Mouse (Mus musculus) left cerebral cortex, postnatal 36 days (tissue): ENCODE data around the gene Msmp. TPM values are rescaled to one million over a fixed set of nuclear protein-coding genes. Genes with fewer than 3 reads are reported as not detected.
"Not testable (repeated sequence)": the region's sequence is repeated elsewhere in the genome, so short reads cannot be mapped to it uniquely, and the experiment has no call there.

Experiments
- DNase-seq, 2 experiments: peaks; one replicate each; pipeline ENCODE4 v3.0.0; 2021 to 2022; ENCODE audit warnings: low spot score in 2 of 2, mixed read lengths in 1 of 2
- intact Hi-C: fragments of 180-260 bp; cut with DNase I; formaldehyde crosslinking; loops from one replicate; pipeline ENCODE4 v1.15.1; 2025
- total RNA-seq, 2 experiments: library from RNA; stranded (reverse); gene quantifications; 2 replicates each; pipeline ENCODE4 v1.2.3; 2021

Gene Msmp
- total RNA-seq, 2 experiments from 2014 or later = not detected

DNA sequence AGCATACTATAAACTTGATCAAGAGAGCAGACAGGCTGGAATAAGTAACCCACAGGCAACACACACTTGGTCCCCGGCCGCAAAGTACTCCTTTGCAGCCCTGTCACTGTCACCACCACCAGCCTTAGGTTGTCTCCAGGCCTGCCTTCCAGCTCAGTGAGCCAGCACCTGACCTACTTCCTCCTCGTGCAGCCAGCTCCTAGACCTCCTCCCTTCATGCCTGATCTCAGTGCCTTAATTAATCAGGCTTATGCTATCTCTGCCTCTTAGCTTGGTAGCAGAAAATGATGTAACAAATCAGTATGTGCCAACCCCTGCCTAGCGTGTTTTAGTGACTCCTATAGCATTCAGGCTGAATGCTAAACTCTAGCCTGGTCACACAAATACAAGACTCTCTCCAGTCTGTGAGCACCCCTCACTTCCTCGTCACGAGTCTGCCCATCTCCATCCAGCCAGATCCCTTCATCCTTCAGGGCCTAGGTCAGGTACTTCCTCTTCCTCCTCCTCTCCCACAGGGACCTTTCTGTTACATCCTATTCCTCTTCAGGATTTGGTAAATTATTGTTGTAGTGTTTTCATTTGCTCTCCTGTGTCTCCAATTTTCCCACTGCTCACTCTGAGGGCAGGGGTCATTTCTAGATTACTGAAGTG is 12.8 kb downstream of the Msmp start:
- DNase-seq = no peak

DNA sequence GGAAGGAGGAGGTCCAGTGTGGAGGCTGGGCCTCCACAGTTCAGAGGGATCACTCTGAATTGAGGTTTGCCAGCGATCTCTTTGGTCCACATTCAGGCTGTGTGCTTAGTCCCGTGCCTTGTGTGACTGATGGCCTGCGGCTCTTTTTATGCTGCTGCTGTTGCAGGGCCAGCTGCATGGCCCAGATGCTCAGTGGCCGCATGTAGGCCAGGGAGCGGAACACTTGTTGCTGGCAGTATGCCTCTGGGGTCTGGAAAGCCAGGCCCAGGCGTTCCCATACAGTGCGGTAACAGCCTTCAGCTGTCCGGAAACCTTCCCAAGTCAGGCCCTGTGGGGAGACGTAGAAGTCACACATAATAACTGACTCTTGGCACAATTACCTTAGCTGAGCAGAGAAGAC is 17.2 kb downstream of the Msmp start:
- no peak for DNase-seq
- intact Hi-C loops = loop anchor here (10.0 kb wide), 1 partner anchor 532 kb away; the partner anchor contains the start of gene Stoml2

More for the DNA sequence above, 12.8 kb downstream of the Msmp start:
- intact Hi-C loops = no loop called here

DNA sequence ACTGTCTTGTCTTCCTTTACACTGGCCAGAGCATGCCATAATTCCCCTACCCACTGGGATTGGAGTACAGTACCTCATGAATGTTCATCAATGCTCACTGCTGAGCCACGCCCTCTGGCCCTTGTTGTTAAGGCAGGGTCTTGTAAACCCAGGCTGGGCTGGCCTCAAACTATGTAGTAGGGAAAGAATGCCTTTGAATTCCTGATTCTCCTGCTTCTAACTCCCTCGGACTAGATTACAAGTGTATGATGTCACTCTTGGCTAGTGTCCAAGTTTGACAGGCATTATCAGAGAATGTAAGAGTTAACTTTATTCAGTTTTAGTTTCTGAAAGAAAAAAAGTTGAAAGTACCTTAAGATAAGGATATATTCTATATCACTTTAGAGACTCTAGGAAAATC is 20.1 kb downstream of the Msmp start:
- DNase-seq = no peak
- intact Hi-C loops = loop anchor here (10.0 kb wide), 1 partner anchor 529 kb away; the partner anchor contains the start of gene Stoml2

- intact Hi-C loops = loop anchor here (2.0 to 10.0 kb wide), 3 partner anchors 15 to 529 kb away; partner anchors contain the start of genes Gba2, Rgp1 and Stoml2
Measured at GRCm38 (mm10) chr4:43563601-43563875, 20.8 kb downstream of the Msmp start.

DNA sequence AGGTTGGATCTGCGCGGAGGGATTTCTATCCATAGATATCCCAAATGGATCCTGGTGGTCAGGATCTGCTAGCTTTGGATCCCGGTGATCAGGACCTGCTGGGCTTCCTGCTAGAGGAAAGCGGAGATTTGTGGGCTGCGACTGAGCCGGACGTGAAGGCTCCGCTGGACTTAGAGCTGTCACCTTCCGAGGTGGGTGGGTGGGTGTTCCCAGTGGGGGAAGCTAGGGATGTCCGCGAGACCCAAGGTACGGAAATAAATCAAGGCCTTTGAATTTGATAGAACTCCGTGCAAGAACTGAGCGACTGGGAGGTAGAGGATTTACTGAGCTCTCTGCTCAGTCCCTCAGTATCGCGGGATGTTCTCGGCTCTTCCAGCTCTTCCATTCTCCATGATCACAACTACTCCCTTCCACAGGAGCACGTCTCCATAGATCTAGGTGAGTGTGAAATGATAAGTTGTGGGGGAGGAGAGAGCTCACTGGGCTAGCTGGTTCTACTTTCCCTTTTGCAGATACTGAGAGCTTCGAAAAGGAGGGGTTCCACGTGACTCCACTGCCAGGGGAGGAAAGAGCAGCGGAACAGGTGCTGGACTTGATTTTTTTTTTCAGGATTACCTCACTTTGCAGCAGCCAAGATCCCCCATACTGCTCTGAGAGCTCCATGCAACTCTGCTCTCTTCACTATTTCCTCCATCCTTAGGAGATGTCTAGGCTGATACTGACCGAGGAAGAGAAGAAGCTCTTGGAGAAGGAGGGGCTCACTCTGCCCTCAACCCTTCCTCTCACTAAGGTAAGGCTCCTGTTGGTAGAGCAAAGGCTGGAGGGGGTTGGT is 21.3 kb downstream of the Msmp start:
- intact Hi-C loops = loop anchor here (2.0 to 10.0 kb wide), 3 partner anchors 16 to 528 kb away; partner anchors contain the start of genes Gba2, Rgp1 and Stoml2

More at GRCm38 (mm10) chr4:43563601-43563875, 20.8 kb downstream of the Msmp start:
- no peak for DNase-seq

GRCm38 (mm10) chr4:43561997-43562768 is 22.1 kb downstream of the Msmp start, which contains the start of the genes Creb3 and Tln1:
Gene Creb3 (plus strand): TSS chr4:43562332.
Gene Tln1 (minus strand): TSS chr4:43562691.
- DNase-seq = peak; percentile 95 to 96
- intact Hi-C loops = loop anchor here (2.0 to 10.0 kb wide), 3 partner anchors 17 to 527 kb away; partner anchors contain the start of genes Gba2, Rgp1 and Stoml2

More for the DNA sequence above, 21.3 kb downstream of the Msmp start:
- DNase-seq = no peak

DNA sequence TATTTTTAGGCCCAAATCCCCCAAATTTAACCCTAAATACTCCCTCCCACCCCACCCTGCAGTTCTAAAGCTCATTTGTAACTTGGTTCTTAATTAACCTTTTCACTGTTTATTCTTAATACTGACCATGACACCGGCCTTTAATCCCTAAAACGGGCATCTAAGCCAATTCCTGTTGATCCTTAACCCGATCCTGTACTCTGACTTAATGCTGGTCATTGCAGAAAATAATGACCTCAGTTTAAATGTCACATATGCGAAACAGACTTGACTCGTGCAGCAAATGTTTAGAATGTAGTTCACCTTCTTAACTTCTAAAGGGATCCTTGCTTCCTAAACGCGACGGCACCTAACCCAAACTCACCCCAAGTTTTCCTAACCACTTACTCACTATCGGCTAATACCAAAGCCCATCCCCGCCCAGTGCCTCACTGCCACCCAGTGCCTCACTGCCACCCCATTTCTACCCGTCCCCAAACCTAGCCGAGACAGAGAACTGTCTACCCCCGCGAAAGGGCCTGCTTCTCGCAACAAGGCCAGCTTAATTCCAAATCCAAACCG is 22.8 kb downstream of the Msmp start:
- no peak for DNase-seq
- intact Hi-C loops = loop anchor here (10.0 kb wide), 1 partner anchor 527 kb away; the partner anchor contains the start of gene Stoml2

DNA sequence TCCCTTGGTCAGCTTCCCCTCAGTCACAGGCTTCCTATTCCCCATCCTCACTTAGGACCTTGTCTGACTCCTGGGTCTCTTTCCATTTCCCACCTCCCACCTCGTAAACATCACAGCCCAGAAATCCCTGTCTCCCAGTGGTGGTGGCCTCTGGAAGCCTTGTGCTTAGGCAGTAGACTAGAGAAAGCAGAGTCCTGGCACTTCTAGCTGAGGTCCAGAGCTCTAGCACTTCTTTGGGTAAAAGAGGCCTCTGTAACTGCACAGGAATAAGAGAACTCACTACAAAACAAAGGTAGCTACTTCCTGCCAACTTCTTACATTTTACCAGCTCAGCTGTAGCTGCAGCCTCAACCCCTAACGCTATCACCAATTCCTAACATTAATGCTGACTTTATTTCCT is 23.3 kb downstream of the Msmp start:
- intact Hi-C loops = loop anchor here (10.0 kb wide), 1 partner anchor 526 kb away; the partner anchor contains the start of gene Stoml2

DNA sequence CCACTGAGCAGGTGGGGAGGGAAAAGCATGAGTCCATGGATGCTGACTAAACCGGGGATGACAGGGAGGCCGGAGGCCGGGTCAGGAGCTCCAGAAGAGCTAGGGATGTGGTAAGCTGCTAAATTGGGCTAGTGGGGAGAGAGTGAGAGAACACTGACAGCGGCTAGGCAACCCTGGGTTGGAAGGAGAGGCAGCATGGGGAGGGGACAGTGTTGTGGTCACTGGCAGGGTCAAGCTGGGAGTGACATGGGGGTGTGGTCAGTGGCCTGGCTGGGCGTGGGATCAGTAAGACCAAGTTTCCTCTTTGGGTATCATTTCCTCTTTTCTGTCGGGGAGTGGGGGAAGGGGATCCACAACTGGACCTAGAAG is 24.1 kb downstream of the Msmp start:
- no peak for DNase-seq
- intact Hi-C loops = loop anchor here (10.0 kb wide), 1 partner anchor 525 kb away; the partner anchor contains the start of gene Stoml2

More for the DNA sequence above, 23.3 kb downstream of the Msmp start:
- DNase-seq = no peak

- DNase-seq = no peak
- intact Hi-C loops = loop anchor here (5.0 to 10.0 kb wide), 2 partner anchors 67 to 525 kb away; partner anchors contain the start of genes Ccdc107 and Stoml2
Measured at GRCm38 (mm10) chr4:43559519-43560242, 24.6 kb downstream of the Msmp start.

- no peak for DNase-seq
- intact Hi-C loops = loop anchor here (5.0 kb wide), 1 partner anchor 66 kb away; the partner anchor contains the start of gene Ccdc107
Measured at GRCm38 (mm10) chr4:43558631-43559356, 25.5 kb downstream of the Msmp start.

DNA sequence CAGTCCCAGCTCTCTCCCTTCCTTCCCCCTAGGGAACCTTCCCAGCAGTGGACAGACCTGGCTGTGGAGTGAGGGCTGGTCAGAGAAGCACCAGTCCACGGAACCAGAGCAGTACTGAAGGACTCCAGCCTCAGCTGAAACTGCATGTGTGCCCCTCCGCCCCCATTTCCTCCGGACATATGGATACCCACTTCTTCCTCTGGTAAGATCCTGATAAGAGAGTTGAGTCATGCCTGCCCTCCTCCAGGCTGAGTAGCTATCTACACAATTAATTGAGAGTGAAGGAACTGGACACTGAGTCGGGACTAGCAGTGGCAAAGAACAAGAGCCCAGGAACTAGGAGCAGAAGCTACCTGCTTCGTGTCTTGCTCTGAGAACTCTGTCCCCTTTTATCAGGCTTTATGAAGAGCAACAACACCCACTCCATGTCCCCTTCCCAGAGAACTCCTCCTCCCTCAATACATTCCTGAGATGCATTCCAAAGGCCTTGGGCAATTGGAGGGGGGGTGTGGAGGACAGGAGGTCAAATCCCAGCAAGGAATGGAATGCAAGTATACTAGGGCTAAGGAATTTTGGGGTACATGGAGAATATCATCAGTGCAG is 26.2 kb downstream of the Msmp start:
- intact Hi-C loops = loop anchor here (5.0 kb wide), 1 partner anchor 66 kb away; the partner anchor contains the start of gene Ccdc107
- DNase-seq = no peak

DNA sequence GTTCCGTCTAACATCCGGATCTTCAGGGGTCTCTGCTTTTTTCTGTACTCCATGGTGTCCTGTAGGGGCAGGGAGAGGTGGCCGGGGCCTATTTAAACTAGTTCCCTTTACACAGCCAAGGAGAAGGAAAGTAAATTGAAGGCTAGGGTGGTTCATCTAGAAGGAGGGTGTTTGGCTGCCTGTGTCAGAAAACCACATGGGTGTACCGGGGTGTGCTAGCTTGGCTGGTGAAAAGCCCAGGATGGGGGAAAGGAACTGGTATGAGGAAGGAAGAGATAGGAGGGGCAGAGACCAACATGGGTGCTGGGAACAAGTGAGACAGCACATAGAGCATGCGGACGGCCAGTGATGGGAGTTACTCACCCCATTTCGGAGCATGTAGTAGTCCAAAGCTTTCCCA is 28.4 kb downstream of the Msmp start:
- intact Hi-C loops = loop anchor here (5.0 kb wide), 1 partner anchor 64 kb away; the partner anchor contains the start of gene Ccdc107

GRCm38 (mm10) chr4:43553891-43554290 is 30.4 kb downstream of the Msmp start:
- intact Hi-C loops = no loop called here
- DNase-seq = no peak

More for the DNA sequence above, 28.4 kb downstream of the Msmp start:
- no peak for DNase-seq

- DNase-seq = peak; percentile 62 to 65
- intact Hi-C loops = no loop called here
Measured at GRCm38 (mm10) chr4:43552437-43552836, 31.9 kb downstream of the Msmp start.

DNA sequence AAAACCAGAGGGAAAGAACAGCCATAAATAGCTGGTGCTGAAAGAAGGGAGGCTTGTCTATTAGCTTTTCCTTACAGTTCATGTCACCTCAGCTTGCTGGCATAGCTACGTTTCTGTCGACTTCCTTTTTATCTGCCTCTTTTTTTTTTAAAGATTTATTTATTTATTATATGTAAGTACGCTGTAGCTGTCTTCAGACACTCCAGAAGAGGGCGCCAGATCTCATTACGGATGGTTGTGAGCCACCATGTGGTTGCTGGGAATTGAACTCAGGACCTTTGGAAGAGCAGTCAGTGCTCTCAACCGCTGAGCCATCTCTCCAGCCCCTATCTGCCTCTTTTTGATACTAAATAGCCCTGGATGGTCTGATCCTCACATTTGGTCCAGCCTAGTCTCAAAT is 32.4 kb downstream of the Msmp start:
- DNase-seq, intact Hi-C loops: not testable (repeated sequence)

DNA sequence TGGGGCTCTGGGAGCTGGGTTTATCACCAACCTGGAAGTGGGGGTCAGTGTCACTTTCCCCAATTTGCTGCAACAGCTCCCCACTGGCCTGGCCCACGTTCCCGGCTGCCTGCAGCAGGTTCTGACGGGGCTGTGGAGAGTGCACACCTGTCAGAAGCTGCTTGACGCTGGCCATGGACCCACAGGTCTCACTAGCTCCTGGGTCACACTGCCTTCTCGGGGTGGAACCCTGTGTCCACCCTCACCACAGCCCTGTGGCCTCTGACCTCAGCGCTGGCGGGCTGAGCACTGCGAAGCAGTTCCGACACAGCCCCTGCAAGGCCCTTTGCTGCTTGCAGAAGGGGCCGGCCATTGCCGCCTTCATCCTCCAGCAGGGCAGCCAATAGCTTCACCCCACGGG is 35.2 kb downstream of the Msmp start:
- intact Hi-C loops = no loop called here
- DNase-seq = no peak
